19 mouse cellular contexts compared by ENCODE assay signal in genomic region chr7:91955584-91955983, GRCm38 (mm10).
DNase-seq lines count a peak whose midpoint lies in the region; ATAC-seq and TF ChIP-seq lines count a peak whose summit lies in the region.
"Had no signal": no experiment of that assay in that cellular context is flagged by ENCODE, and none has a peak within 500 bp of the region (broad histone marks: within the 10 kb centered on the region; RNA-seq: fewer than 3 reads in every experiment).

No protein-coding gene starts in this region.

- intact Hi-C loops in left cerebral cortex, adult 2 months (cut with DNase I), result no loop called here

- TF ChIP-seq CTCF in left cerebral cortex, adult 2 months (IDR thresholded peaks at IDR 0.05), result no peak
- no peak for TF ChIP-seq CTCF in olfactory bulb, adult 2 months (IDR thresholded peaks at IDR 0.05; ENCODE audit: insufficient read depth, low read depth, low read length)

- TF ChIP-seq POLR2A in olfactory bulb, adult 2 months (IDR thresholded peaks at IDR 0.05; ENCODE audit: insufficient read depth, low read depth, low read length), result no peak

- ATAC-seq in frontal cortex, adult (ENCODE audit: low TSS enrichment), result peak; percentile 78; the same call in 1 of the 2 replicates
- ATAC-seq: forebrain, embryonic 14.5 days; forebrain, embryonic 16.5 days had no signal

- peak overlapping the region; percentile 57; the same call in 1 of the 2 replicates for H3K27ac ChIP-seq in left cerebral cortex, adult 2 months
- peak overlapping the region; percentile 97; the same call in 1 of the 2 replicates for H3K27ac ChIP-seq in olfactory bulb, adult 2 months (ENCODE audit: insufficient read depth, low read depth, low read length)
- H3K27ac ChIP-seq: embryonic facial prominence, embryonic 10.5 days; embryonic facial prominence, embryonic 12.5 days; forebrain, embryonic 12.5 days had no signal

- no peak overlapping the region for H3K4me3 ChIP-seq in left cerebral cortex, adult 2 months
- H3K4me3 ChIP-seq in olfactory bulb, adult 2 months (ENCODE audit: insufficient read depth, low read depth, low read length), result no peak overlapping the region
- H3K4me3 ChIP-seq: embryonic facial prominence, embryonic 10.5 days; embryonic facial prominence, embryonic 12.5 days; forebrain, embryonic 12.5 days had no signal

- DNase-seq in frontal cortex, postnatal 25 days (ENCODE audit: low spot score in 2 of 2), result no peak
- no peak for DNase-seq in left cerebral cortex, adult 2 months (ENCODE audit: extremely low spot score in 1 of 2, low spot score in 2 of 2)
- no peak for DNase-seq in left cerebral cortex, adult 9 months (ENCODE audit: low spot score in 2 of 2)
- no peak for DNase-seq in kidney, adult 11 months
- DNase-seq: adrenal gland, adult 2 months; adrenal gland, postnatal 10 days; adrenal gland, postnatal 25 days; cerebellum, adult 11-12 months; cerebellum, adult 2 months; cerebellum, adult 9-10 months; cerebellum, postnatal 10 days; cerebellum, postnatal 25 days had no signal

- H3K4me1 ChIP-seq in olfactory bulb, adult 2 months (ENCODE audit: control insufficient read depth, insufficient read depth, low read length), result no peaks in the 10 kb centered on the region
- H3K4me1 ChIP-seq: embryonic facial prominence, embryonic 10.5 days; embryonic facial prominence, embryonic 12.5 days; forebrain, embryonic 12.5 days had no signal

- WGBS in olfactory bulb, adult 2 months, result 40% methylated on average over 1 of the region's 1 CpGs
